Mouse (Mus musculus): ENCODE data around the gene Fzd5. TPM values are rescaled to one million over a fixed set of nuclear protein-coding genes. Genes with fewer than 3 reads are reported as not detected.

Fzd5 gene
- polyA plus RNA-seq, 1 experiment from 2014 or later, result 1.9 TPM

DNA sequence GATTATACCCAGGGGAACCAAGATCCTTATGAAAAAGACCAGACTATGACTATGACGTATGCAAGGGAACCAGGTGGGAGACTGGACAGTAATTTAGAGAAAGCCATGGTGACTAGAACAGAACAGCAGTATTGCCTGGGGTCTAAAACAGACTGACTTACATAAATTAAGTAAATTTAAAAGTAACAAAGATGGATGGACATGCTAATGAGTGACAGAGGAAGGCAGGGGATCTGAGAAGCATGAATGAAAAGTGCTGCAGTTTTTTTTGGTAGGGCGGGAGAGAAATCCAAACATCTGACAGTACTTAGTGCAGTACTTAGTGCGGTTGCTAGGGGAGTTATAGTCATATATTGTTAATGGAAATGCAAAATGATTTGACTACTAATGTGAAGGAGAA, 42.4 kb downstream of the Fzd5 start:
- WGBS, result 65% methylated on average over 3 of the region's 3 CpGs
- H3K27me3 ChIP-seq, result no peaks in the 10 kb centered on the region
- no peak overlapping the region for H3K9ac ChIP-seq
- H3K27ac ChIP-seq, result no peak overlapping the region
- no peak overlapping the region for H3K4me2 ChIP-seq
- no peaks in the 10 kb centered on the region for H3K9me3 ChIP-seq
- no peak for ATAC-seq (ENCODE audit: insufficient number of reproducible peaks, low FRiP score, low TSS enrichment, low read depth)
- no peak overlapping the region for H3K4me3 ChIP-seq
- H3K36me3 ChIP-seq, result no peaks in the 10 kb centered on the region
- peaks cover 6% of the 10 kb centered on the region for H3K4me1 ChIP-seq

GRCm38 (mm10) chr1:64691581-64691980, 46.0 kb downstream of the Fzd5 start:
- no peaks in the 10 kb centered on the region for H3K36me3 ChIP-seq
- peaks cover 13% of the 10 kb centered on the region for H3K4me1 ChIP-seq
- H3K9me3 ChIP-seq, result no peaks in the 10 kb centered on the region
- H3K9ac ChIP-seq, result peak overlapping the region; percentile 84
- no peaks in the 10 kb centered on the region for H3K27me3 ChIP-seq
- WGBS, result 2% methylated on average over 9 of the region's 9 CpGs
- H3K4me2 ChIP-seq, result peak overlapping the region; percentile 82
- peak overlapping the region; percentile 73; the same call in 1 of the 2 replicates for H3K27ac ChIP-seq
- peak overlapping the region; percentile 89 for H3K4me3 ChIP-seq
- no peak for ATAC-seq (ENCODE audit: insufficient number of reproducible peaks, low FRiP score, low TSS enrichment, low read depth)

DNA sequence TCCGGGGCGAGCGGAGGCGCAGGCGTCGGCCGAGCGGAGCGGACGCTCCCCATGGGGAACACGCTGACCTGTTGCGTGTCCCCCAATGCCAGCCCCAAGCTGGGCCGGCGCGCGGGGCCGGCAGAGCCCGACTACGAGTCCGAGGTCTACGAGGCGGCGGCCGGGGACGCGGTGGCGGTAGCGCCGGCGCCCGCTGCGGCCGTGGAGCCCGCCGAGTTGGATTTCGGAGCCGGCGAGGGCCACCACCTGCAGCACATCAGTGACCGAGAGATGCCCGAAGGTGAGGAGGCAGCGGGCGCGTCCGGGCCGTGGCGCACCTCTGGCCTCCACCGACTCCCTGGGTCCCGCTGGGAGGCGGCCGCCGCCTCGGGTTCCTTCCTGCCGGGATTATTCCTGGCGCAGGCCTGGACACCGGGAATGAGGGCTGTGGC, 46.4 kb downstream of the Fzd5 start:
- Histone ChIP-seq H3K27ac (peak overlapping the region; percentile 73; the same call in 1 of the 2 replicates), H3K36me3 (no peaks in the 10 kb centered on the region), H3K4me3 (peak overlapping the region; percentile 89), H3K4me1 (peaks cover 13% of the 10 kb centered on the region), H3K27me3 (no peaks in the 10 kb centered on the region), H3K9me3 (no peaks in the 10 kb centered on the region), H3K4me2 (peak overlapping the region; percentile 82), H3K9ac (peak overlapping the region; percentile 84)
- WGBS, result under 1% methylated on average over 40 of the region's 55 CpGs
- ATAC-seq (ENCODE audit: insufficient number of reproducible peaks, low FRiP score, low TSS enrichment, low read depth), result no peak

GRCm38 (mm10) chr1:64690213-64691013, 47.1 kb downstream of the Fzd5 start, which contains the start of gene Ccnyl1:
Gene Ccnyl1, plus strand, starts transcription at chr1:64690455.
- H3K4me1 ChIP-seq, result peaks cover 13% of the 10 kb centered on the region
- WGBS, result under 1% methylated on average over 70 of the region's 71 CpGs
- peak within 1 kb of the TSS; percentile 89 for H3K4me3 ChIP-seq
- peak; percentile 100 for ATAC-seq (ENCODE audit: insufficient number of reproducible peaks, low FRiP score, low TSS enrichment, low read depth)
- H3K9me3 ChIP-seq, result no peaks in the 10 kb centered on the region
- no peaks in the 10 kb centered on the region for H3K27me3 ChIP-seq
- no peaks in the 10 kb centered on the region for H3K36me3 ChIP-seq
- peak within 1 kb of the TSS; percentile 73; the same call in 1 of the 2 replicates for H3K27ac ChIP-seq
- H3K9ac ChIP-seq, result peak within 1 kb of the TSS; percentile 84
- peak within 1 kb of the TSS; percentile 92 for H3K4me2 ChIP-seq

- Histone ChIP-seq H3K27me3 (no peaks in the 10 kb centered on the region), H3K4me2 (peak overlapping the region; percentile 92), H3K9me3 (no peaks in the 10 kb centered on the region), H3K27ac (0 out of 2 replicates have a peak overlapping the region, but pooled peaks have one; percentile 8), H3K36me3 (no peaks in the 10 kb centered on the region), H3K9ac (peak overlapping the region; percentile 26; the same call in 1 of the 2 replicates), H3K4me1 (peaks cover 13% of the 10 kb centered on the region), H3K4me3 (peak overlapping the region; percentile 89)
- ATAC-seq (ENCODE audit: insufficient number of reproducible peaks, low FRiP score, low TSS enrichment, low read depth), result no peak
- WGBS, result 26% methylated on average over 9 of the region's 9 CpGs
These were observed 47.9 kb downstream of the Fzd5 start for GRCm38 (mm10) chr1:64689561-64690212.

- no peak overlapping the region for H3K4me2 ChIP-seq
- H3K9me3 ChIP-seq, result no peaks in the 10 kb centered on the region
- WGBS, result 66% methylated on average over 4 of the region's 4 CpGs
- H3K9ac ChIP-seq, result no peak overlapping the region
- H3K27me3 ChIP-seq, result no peaks in the 10 kb centered on the region
- H3K4me1 ChIP-seq, result peaks cover 13% of the 10 kb centered on the region
- no peak overlapping the region for H3K4me3 ChIP-seq
- no peak overlapping the region for H3K27ac ChIP-seq
- no peaks in the 10 kb centered on the region for H3K36me3 ChIP-seq
- no peak for ATAC-seq (ENCODE audit: insufficient number of reproducible peaks, low FRiP score, low TSS enrichment, low read depth)
These were observed 49.5 kb downstream of the Fzd5 start for GRCm38 (mm10) chr1:64688046-64688445.

DNA sequence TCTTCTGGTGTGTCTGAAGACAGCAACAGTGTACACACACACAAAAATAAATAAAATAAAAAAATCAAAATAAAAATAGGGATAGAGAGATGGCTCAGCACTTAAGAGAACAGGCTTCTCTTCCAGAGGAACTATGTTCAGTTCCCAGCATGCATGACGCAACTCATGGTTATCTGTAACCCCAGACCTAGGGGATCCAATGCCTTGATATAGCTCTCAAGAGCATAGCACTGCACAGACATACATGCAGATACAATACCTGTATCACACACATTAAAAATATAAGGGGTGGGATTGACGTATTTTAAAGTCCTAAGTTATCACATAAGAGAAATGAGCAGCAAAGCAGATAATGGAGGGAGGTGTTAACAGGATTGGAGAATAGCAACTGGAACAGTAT, 53.1 kb downstream of the Fzd5 start:
- no peak overlapping the region for H3K9ac ChIP-seq
- WGBS, result 88% methylated on average over 2 of the region's 2 CpGs
- H3K4me3 ChIP-seq, result no peak overlapping the region
- H3K27me3 ChIP-seq, result no peaks in the 10 kb centered on the region
- peaks cover under 1% of the 10 kb centered on the region; the same call in 1 of the 2 replicates for H3K4me1 ChIP-seq
- no peak overlapping the region for H3K27ac ChIP-seq
- H3K9me3 ChIP-seq, result no peaks in the 10 kb centered on the region
- no peak for ATAC-seq (ENCODE audit: insufficient number of reproducible peaks, low FRiP score, low TSS enrichment, low read depth)
- H3K4me2 ChIP-seq, result no peak overlapping the region
- no peaks in the 10 kb centered on the region for H3K36me3 ChIP-seq

DNA sequence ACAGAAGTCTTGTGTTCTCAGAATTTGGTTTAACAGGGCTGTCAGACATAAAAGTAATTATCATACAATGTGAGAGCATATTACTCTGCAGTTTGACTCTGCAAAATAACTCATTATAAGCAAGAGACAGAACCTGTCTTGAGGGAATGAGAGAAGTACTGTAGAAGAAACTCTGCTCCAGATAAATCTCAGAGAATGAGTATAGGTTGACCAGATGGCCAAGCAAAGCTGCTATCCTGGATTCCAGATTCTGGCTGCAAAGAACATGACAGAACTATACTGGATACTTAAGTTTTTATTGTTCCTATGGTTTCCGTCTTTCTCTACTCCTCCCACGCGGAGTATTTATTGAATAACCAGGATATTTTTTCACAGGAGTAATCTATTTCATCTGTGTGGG, 54.5 kb downstream of the Fzd5 start:
- WGBS, result 88% methylated on average over 3 of the region's 3 CpGs

GRCm38 (mm10) chr1:64681499-64681898, 56.1 kb downstream of the Fzd5 start:
- ATAC-seq (ENCODE audit: insufficient number of reproducible peaks, low FRiP score, low TSS enrichment, low read depth), result no peak
- no peaks in the 10 kb centered on the region for H3K9me3 ChIP-seq
- H3K9ac ChIP-seq, result no peak overlapping the region
- no peaks in the 10 kb centered on the region for H3K36me3 ChIP-seq
- no peaks in the 10 kb centered on the region for H3K27me3 ChIP-seq
- no peak overlapping the region for H3K4me3 ChIP-seq
- H3K27ac ChIP-seq, result no peak overlapping the region
- no peak overlapping the region for H3K4me2 ChIP-seq
- WGBS, result 94% methylated on average over 3 of the region's 3 CpGs
- H3K4me1 ChIP-seq, result no peaks in the 10 kb centered on the region

More for the DNA sequence above, 54.5 kb downstream of the Fzd5 start:
- Histone ChIP-seq H3K27me3 (no peaks in the 10 kb centered on the region), H3K9ac (no peak overlapping the region), H3K4me2 (no peak overlapping the region), H3K27ac (no peak overlapping the region), H3K9me3 (no peaks in the 10 kb centered on the region), H3K4me3 (no peak overlapping the region), H3K36me3 (no peaks in the 10 kb centered on the region), H3K4me1 (no peaks in the 10 kb centered on the region)
- no peak for ATAC-seq (ENCODE audit: insufficient number of reproducible peaks, low FRiP score, low TSS enrichment, low read depth)

Other genes with a start within 250 kb of the Fzd5 start
- 30.1 and 30.5 TPM in 2 replicates for gene Creb1, start 205.1 kb downstream of the Fzd5 start, polyA plus RNA-seq (2015; fragmentation: Nextera tagmentation; extraction: Ambion mirVana)
- 25.4 and 31.7 TPM in 2 replicates for gene Mettl21a, start 120.5 kb downstream of the Fzd5 start, polyA plus RNA-seq (2015; fragmentation: Nextera tagmentation; extraction: Ambion mirVana)
- gene Ccnyl1, start 47.3 kb downstream of the Fzd5 start, polyA plus RNA-seq (2015; fragmentation: Nextera tagmentation; extraction: Ambion mirVana), result 4.1 and 4.5 TPM in 2 replicates
- 5.4 and 6.6 TPM in 2 replicates for gene Plekhm3, start 219.1 kb upstream of the Fzd5 start, polyA plus RNA-seq (2015; fragmentation: Nextera tagmentation; extraction: Ambion mirVana)

Measured in limb, embryonic 15.5 days (tissue).